Mouse (Mus musculus) left cerebral cortex, postnatal 10 days (tissue): Measurements from ENCODE around the gene Ap4s1. TPM values are rescaled to one million over a fixed set of nuclear protein-coding genes. Genes with fewer than 3 reads are reported as not detected.

Experiments
- DNase-seq, 2 experiments: peaks; one replicate each; pipeline ENCODE4 v3.0.0; 2021 to 2022; ENCODE audit warnings: low spot score in 2 of 2, mixed read lengths in 1 of 2; ENCODE audit errors: extremely low spot score in 1 of 2
- intact Hi-C: fragments of 180-260 bp; cut with DNase I; formaldehyde crosslinking; loops from one replicate; pipeline ENCODE4 v1.15.1; 2025
- total RNA-seq, 2 experiments: library from RNA; stranded (reverse); gene quantifications; 2 replicates each; pipeline ENCODE4 v1.2.3; 2021

The Ap4s1 gene
- total RNA-seq, 2 experiments from 2014 or later: 44.0 to 44.5 TPM

GRCm38 (mm10) chr12:51699623-51700393 is 9.0 kb downstream of the Ap4s1 start:
- intact Hi-C loops: no loop called here
- no peak for DNase-seq

- no peak for DNase-seq
- intact Hi-C loops: no loop called here
These were observed 10.9 kb downstream of the Ap4s1 start for GRCm38 (mm10) chr12:51701723-51702122.

- intact Hi-C loops: no loop called here
- DNase-seq: no peak
These were observed 13.0 kb downstream of the Ap4s1 start for GRCm38 (mm10) chr12:51703859-51704258.

GRCm38 (mm10) chr12:51704572-51704971 is 13.7 kb downstream of the Ap4s1 start:
- no peak for DNase-seq
- intact Hi-C loops: no loop called here

GRCm38 (mm10) chr12:51705778-51706177 is 14.9 kb downstream of the Ap4s1 start:
- intact Hi-C loops: no loop called here
- DNase-seq: peak in 1 of 2 experiments; percentile 40

- intact Hi-C loops: no loop called here
- DNase-seq: no peak
These were observed 15.9 kb downstream of the Ap4s1 start for GRCm38 (mm10) chr12:51706673-51707235.

GRCm38 (mm10) chr12:51708941-51709686 is 18.3 kb downstream of the Ap4s1 start:
- intact Hi-C loops: no loop called here
- DNase-seq: peak; percentile 60

GRCm38 (mm10) chr12:51709741-51710140 is 18.9 kb downstream of the Ap4s1 start:
- DNase-seq: no peak
- intact Hi-C loops: no loop called here

GRCm38 (mm10) chr12:51710154-51710553 is 19.3 kb downstream of the Ap4s1 start:
- intact Hi-C loops: no loop called here
- no peak for DNase-seq

- no peak for DNase-seq
- intact Hi-C loops: no loop called here
These were observed 21.9 kb downstream of the Ap4s1 start for GRCm38 (mm10) chr12:51712685-51713084.

GRCm38 (mm10) chr12:51718617-51719016 is 27.8 kb downstream of the Ap4s1 start:
- intact Hi-C loops: no loop called here
- DNase-seq: no peak

GRCm38 (mm10) chr12:51721836-51722235 is 31.0 kb downstream of the Ap4s1 start:
- intact Hi-C loops: no loop called here
- DNase-seq: no peak

- intact Hi-C loops: no loop called here
- DNase-seq: peak; percentile 20 to 78
These were observed 38.2 kb downstream of the Ap4s1 start for GRCm38 (mm10) chr12:51729058-51729457.

GRCm38 (mm10) chr12:51729827-51730226 is 39.0 kb downstream of the Ap4s1 start:
- intact Hi-C loops: no loop called here
- DNase-seq: no peak

GRCm38 (mm10) chr12:51734605-51735211 is 43.9 kb downstream of the Ap4s1 start:
- no peak for DNase-seq
- intact Hi-C loops: no loop called here

- intact Hi-C loops: no loop called here
- no peak for DNase-seq
These were observed 45.0 kb downstream of the Ap4s1 start for GRCm38 (mm10) chr12:51735840-51736271.

GRCm38 (mm10) chr12:51736381-51736780 is 45.5 kb downstream of the Ap4s1 start:
- DNase-seq: no peak
- intact Hi-C loops: no loop called here

GRCm38 (mm10) chr12:51736807-51737206 is 46.0 kb downstream of the Ap4s1 start:
- intact Hi-C loops: no loop called here
- DNase-seq: no peak

- DNase-seq: no peak
- intact Hi-C loops: loop anchor here (5.0 kb wide), 1 partner anchor 74 kb away; no protein-coding TSS in a partner anchor
These were observed 50.9 kb downstream of the Ap4s1 start for GRCm38 (mm10) chr12:51741690-51742089.
